Mouse (Mus musculus) cortical plate, adult 2 months (tissue): ENCODE data around the gene Scarb1.

Source experiments
- CTCF ChIP-seq: fragments of 200-500 bp; IDR thresholded peaks from 2 replicates; pipeline ENCODE4 v1.5.1; 2011; ENCODE audit warnings: mild to moderate bottlenecking, control low read depth, low read length; ENCODE audit not compliant: insufficient read depth; ENCODE audit errors: extremely low read depth
- POLR2A ChIP-seq: fragments of 200-500 bp; IDR thresholded peaks from 2 replicates; pipeline ENCODE4 v1.6.1; 2011; ENCODE audit warnings: mild to moderate bottlenecking, low read length, control low read depth; ENCODE audit not compliant: insufficient read depth; ENCODE audit errors: extremely low read depth

DNA sequence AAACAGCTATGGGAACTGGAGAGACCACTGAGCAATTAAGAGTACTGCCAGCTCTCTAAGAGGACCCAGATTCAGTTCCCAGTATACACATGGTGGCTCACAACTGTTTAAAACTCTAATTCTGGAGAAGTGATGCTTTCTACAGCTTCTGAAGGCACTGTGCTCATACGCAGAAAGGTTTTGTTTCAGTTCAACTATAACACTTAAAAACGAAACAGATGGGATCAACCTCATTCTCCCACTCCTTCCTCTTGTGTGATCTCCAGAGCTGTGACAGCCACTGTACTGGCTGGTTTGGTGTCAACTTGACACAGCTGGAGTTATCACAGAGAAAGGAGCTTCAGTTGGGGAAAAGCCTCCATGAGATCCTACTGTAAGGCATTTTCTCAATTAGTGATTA, 35.0 kb upstream of the Scarb1 start:
- no peak for TF ChIP-seq CTCF
- TF ChIP-seq POLR2A: no peak
